Mouse (Mus musculus) frontal cortex, adult (tissue): ENCODE measurements around the gene Tshr.

Experiments
- ATAC-seq: cut with Nextera tagmentation; 2 replicates; pipeline ENCODE4 v1.9.2; 2017; ENCODE audit warnings: mild to moderate bottlenecking, moderate library complexity, mixed read lengths; ENCODE audit not compliant: low TSS enrichment

The Tshr gene

GRCm38 (mm10) chr12:91587491-91588033, 203.2 kb downstream of the Tshr start:
- ATAC-seq = no peak

GRCm38 (mm10) chr12:91588176-91588669, 203.9 kb downstream of the Tshr start:
- ATAC-seq = peak; percentile 77

- ATAC-seq = no peak
Measured at GRCm38 (mm10) chr12:91588670-91589541, 204.5 kb downstream of the Tshr start.

GRCm38 (mm10) chr12:91589542-91589846, 205.1 kb downstream of the Tshr start:
- ATAC-seq = no peak

GRCm38 (mm10) chr12:91589847-91590690, 205.7 kb downstream of the Tshr start, which contains the start of gene Gtf2a1:
TSS of gene Gtf2a1 (minus strand) at chr12:91590487.
- peak; percentile 73 for ATAC-seq

GRCm38 (mm10) chr12:91590716-91591115, 206.4 kb downstream of the Tshr start:
- ATAC-seq = no peak

GRCm38 (mm10) chr12:91591191-91591590, 206.8 kb downstream of the Tshr start:
- ATAC-seq = no peak

GRCm38 (mm10) chr12:91592128-91592527, 207.8 kb downstream of the Tshr start:
- ATAC-seq = no peak
